Mouse (Mus musculus): ENCODE measurements at regions not wholly inside any gene's neighbourhood (a gene's known extent, or its start where the extent isn't known, plus 50 kb on each side); places are given as distances from the start of the nearest gene placed in this dataset.

DNA sequence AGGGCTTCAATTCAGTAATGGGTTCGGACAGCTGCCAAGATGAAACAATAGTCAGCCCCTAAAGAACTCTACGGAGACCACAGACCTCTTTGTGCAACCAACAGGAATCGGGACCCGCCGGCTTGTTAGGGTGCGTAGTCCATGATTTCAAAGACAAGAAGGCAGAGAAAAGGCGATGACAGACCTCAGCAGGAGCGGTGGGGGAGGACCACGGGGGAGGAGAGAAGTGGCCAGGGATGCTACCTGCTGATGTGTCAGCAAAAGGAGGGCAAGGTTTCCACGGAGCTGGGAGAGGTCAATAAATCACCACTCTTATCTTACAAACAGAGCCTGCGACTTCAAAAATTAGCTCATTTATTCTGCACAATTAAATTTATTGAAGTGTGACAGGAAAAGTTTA is 388.4 kb upstream of the Id4 start:
- no peak for DNase-seq

- DNase-seq = no peak
Measured at GRCm38 (mm10) chr13:47892569-47892968, 368.5 kb upstream of the Id4 start.

DNA sequence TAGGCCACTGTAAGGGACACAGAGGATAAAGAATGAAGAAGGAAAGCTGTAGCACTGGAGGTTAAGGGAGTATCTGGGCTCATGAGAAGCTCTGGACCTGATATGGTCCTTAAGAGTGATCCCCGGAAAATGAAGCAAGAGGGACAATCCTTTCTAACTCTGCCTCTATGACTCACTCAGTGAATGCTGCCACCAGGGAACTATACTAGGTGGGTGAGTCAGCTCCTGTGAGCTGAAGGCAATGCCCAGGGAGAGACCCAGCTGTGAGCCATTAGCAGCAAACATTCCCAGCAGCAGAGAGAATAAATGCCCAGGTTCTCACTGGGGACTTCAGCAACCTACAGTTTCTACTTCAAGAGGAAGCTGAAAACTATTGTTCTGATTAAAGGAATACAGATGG is 366.7 kb upstream of the Id4 start:
- DNase-seq = no peak

- no peak for DNase-seq
Measured at GRCm38 (mm10) chr13:47895256-47895655, 365.8 kb upstream of the Id4 start.

- DNase-seq = no peak
Measured at GRCm38 (mm10) chr13:47896646-47897045, 364.4 kb upstream of the Id4 start.

DNA sequence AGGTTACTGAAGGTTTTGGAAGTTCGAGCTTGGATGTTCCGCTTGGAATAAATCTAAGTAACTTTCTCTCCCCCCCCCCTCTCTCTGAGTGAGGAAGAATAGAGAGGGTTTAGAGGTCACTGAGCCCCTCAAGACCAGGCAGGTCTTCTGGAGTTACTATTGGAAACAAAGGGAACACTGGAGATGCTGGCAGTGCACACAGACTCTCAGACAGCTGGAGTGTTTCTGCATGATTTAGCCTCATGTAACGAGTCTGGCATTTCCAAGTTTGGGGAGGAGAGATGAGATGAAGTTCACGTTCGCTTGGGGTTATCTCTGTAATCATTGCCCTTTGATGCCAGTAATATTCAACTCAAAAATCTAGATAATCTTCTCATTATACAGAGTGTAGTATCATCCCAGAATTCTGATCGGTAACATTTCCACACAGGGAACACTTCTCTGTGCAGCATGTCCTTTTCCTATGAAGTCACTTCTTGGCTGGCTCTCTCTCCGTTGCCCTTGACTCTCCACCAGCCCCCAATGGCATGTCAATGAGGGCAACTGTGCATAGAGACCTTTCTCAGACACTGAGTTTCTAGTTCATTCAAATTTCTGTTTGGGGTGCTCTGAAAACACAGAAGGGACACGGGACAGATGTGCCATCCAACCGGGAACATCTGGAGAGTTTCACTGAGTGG is 351.0 kb upstream of the Id4 start:
- no peak for DNase-seq

- DNase-seq = no peak
Measured at GRCm38 (mm10) chr13:47910531-47910910, 350.5 kb upstream of the Id4 start.

- DNase-seq = no peak
Measured at GRCm38 (mm10) chr13:47916456-47916855, 344.6 kb upstream of the Id4 start.

DNA sequence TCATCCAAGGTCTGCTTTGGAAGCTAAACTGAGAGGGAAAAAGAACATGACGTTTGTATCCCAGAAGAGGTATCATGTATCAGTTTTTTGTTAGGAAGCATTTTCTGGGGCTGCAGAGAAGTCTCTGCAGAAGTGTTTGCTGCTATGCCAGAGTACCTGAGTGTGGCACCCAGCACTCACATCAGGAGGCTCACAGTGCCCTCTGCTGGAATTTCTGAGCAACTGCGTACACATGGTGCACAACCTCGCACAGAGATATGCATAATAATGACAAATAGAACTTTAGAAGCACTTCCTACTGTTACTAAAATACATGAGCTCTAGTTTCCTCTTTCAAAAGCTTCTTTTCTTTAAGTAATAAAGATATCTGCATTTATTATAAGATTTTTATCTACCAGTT is 343.7 kb upstream of the Id4 start:
- DNase-seq = no peak

DNA sequence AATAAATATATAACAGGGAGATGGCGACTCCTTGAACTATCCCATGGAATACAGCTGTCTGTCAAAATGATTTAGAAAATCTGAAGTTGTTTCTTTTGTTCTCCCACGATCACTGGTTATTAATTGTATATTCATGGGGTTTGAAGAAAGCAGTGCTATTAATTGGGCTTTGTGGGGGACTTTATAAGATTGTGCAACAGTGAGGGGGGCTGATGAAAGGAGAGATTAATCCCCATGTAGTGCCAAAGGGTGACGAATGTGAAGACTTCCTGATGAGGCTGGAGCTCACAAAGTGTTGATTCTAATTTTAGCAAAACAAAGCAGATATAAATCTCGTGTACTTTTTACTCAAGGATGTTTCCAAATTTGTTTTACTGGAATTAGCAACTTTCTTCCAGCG is 340.0 kb upstream of the Id4 start:
- DNase-seq = no peak

- DNase-seq = no peak
Measured at GRCm38 (mm10) chr13:47940696-47941095, 320.3 kb upstream of the Id4 start.

DNA sequence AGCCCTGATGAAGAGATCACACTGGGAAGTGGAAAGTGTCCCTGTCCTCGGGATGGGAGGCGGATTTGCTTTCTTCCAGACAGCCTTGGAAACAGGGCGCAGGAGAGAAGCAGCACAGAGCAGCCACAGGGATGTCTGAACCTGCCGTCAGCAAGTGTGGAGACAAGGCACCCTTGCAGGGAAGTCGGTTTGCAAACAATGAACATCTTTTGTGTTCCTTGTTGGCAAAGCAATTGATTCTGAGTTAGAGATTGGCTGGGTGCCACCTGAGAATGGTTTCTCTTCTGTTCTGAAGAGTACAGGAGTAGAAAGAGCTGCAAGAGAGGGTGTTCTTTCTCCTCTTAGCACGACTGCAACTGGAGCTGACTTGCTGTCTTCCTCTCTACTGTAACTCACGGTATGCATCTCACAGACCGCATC is 318.6 kb upstream of the Id4 start:
- no peak for DNase-seq

DNA sequence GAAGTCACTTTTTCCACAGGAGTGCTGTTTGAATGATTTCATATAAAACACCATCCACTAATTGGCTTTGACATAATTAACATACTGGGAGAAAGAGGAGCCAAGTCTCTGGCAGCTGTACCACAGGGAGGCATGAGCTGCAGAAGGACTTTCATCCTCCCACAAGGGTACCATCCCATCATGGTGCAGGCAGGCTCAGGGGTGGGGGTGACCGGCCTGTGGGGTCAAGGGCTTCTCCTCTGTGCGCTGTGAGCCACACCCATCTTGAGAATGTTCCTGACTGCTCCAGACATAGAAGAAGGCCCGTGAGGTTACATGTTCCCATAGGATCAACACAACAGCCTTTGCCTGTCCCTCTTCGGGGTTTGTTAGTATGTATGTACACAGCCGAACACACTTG is 317.4 kb upstream of the Id4 start:
- no peak for DNase-seq

DNA sequence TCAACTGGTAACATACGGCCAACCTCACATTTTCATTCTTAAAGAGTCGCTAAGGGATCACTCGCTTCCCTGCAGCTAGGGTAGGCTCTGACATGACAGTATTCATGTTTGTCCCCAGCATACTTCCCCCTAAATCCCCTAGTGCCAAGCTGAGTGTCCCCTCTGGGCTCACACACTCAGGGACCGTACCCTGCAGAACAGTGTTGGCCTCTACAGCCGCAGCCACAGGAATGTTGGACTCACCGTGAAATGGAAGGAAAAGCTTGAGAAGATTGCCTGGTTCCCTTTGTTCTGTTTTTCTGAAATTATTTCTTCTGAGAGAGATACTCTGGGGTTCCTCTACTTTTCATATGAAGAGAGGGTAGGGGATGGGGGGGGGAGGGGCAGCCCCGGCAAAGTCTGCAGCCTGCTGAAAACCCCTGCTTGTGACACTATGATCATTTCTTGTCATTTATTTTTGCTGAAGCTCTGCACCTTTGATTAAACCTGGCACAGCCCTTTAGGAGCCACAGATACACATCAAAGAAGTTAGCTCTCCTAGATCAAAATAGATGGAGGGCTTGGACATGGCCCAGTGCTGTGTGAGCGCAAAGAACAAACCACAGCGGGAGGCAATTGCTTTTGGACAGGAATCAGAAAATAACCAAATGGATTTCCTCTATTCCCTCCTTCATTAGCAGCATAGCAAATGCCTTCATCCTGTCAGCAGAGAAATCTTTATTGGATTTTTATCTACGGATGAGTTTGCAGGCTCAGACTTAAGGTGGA is 312.7 kb upstream of the Id4 start:
- no peak for DNase-seq

- DNase-seq = no peak
Measured at GRCm38 (mm10) chr13:47950456-47950855, 310.6 kb upstream of the Id4 start.

- no peak for DNase-seq
Measured at GRCm38 (mm10) chr13:47951043-47951442, 310.0 kb upstream of the Id4 start.

GRCm38 (mm10) chr13:47952946-47953345 is 308.1 kb upstream of the Id4 start:
- no peak for DNase-seq

- no peak for DNase-seq
Measured at GRCm38 (mm10) chr13:47953776-47954175, 307.3 kb upstream of the Id4 start.

- DNase-seq = no peak
Measured at GRCm38 (mm10) chr13:47955504-47955903, 305.5 kb upstream of the Id4 start.

GRCm38 (mm10) chr13:47957662-47958061 is 303.4 kb upstream of the Id4 start:
- no peak for DNase-seq

DNA sequence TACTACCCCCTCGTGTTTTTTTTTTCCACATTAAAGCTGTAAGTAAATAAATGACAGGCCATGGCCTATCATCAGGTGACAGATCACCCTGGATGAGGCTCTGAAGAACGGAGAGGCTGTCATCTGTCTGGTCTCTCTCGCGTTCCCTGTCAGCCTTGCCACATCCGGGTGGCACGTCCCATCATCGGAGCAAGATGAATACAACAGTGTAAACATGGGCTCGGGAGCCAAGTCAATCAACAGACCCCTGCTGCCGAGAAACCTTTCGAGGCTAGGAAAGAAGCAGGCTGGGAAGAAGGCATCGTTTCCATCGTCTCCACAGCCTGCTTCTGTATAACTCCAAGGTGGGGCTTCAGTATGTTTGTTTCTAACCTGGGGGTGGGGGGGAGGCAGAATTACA is 286.8 kb upstream of the Id4 start:
- DNase-seq = no peak

GRCm38 (mm10) chr13:47974756-47975515 is 286.1 kb upstream of the Id4 start:
- DNase-seq = no peak

DNA sequence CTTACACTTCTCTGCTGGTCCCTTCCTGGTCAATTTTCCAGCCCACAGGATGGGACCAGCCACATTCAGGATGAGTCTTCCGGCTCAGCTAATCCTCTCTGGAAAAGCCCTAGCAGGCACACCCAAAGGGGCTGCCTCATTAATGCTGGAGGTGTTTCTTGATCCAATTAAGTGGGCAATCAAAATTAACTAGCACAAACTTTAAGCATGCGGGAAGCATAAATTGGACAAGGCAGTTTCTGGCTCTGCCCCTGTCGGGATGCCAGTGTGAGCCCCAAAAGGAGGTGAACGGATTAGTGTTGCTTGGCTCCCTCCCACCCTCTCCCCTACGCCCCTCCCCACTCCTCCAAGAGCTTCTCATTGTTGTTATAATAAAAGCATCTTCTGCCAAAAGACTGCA is 262.5 kb upstream of the Id4 start:
- DNase-seq = no peak

- DNase-seq = no peak
Measured at GRCm38 (mm10) chr13:47999399-47999798, 261.6 kb upstream of the Id4 start.
